Mouse (Mus musculus): Measurements from ENCODE around the gene Cttn.
A peak's percentile ranks its signal among the peaks of the same experiment; 100 is the strongest.

Gene Cttn

GRCm38 (mm10) chr7:144470545-144471059, at the start of gene Cttn:
Gene Cttn, minus strand, starts transcription at chr7:144471009.
- DNase-seq (ENCODE audit: low spot score), result peak; percentile 94

- no peak for DNase-seq (ENCODE audit: low spot score)
Measured at GRCm38 (mm10) chr7:144519852-144520251, 49.0 kb upstream of the Cttn start.

GRCm38 (mm10) chr7:144516711-144517110, 45.9 kb upstream of the Cttn start:
- no peak for DNase-seq (ENCODE audit: low spot score)

- DNase-seq (ENCODE audit: low spot score), result no peak
Measured at GRCm38 (mm10) chr7:144509090-144509489, 38.3 kb upstream of the Cttn start.

GRCm38 (mm10) chr7:144506807-144507206, 36.0 kb upstream of the Cttn start:
- no peak for DNase-seq (ENCODE audit: low spot score)

- no peak for DNase-seq (ENCODE audit: low spot score)
Measured at GRCm38 (mm10) chr7:144503959-144504358, 33.1 kb upstream of the Cttn start.

GRCm38 (mm10) chr7:144492931-144493330, 22.1 kb upstream of the Cttn start:
- no peak for DNase-seq (ENCODE audit: low spot score)

- no peak for DNase-seq (ENCODE audit: low spot score)
Measured at GRCm38 (mm10) chr7:144490201-144490873, 19.5 kb upstream of the Cttn start.

- DNase-seq (ENCODE audit: low spot score), result no peak
Measured at GRCm38 (mm10) chr7:144489067-144489774, 18.4 kb upstream of the Cttn start.

GRCm38 (mm10) chr7:144480314-144480713, 9.5 kb upstream of the Cttn start:
- no peak for DNase-seq (ENCODE audit: low spot score)

GRCm38 (mm10) chr7:144479569-144479968, 8.8 kb upstream of the Cttn start:
- no peak for DNase-seq (ENCODE audit: low spot score)

GRCm38 (mm10) chr7:144475741-144476140, 4.9 kb upstream of the Cttn start:
- DNase-seq (ENCODE audit: low spot score), result no peak

- DNase-seq (ENCODE audit: low spot score), result no peak
Measured at GRCm38 (mm10) chr7:144473486-144473885, 2.7 kb upstream of the Cttn start.

GRCm38 (mm10) chr7:144471103-144471502, 294 bp upstream of the Cttn start:
- no peak for DNase-seq (ENCODE audit: low spot score)

- DNase-seq (ENCODE audit: low spot score), result peak; percentile 42
Measured at GRCm38 (mm10) chr7:144469908-144470544, 783 bp downstream of the Cttn start.

GRCm38 (mm10) chr7:144469181-144469641, 1.6 kb downstream of the Cttn start:
- peak; percentile 10 for DNase-seq (ENCODE audit: low spot score)

- DNase-seq (ENCODE audit: low spot score), result no peak
Measured at GRCm38 (mm10) chr7:144468741-144469140, 2.1 kb downstream of the Cttn start.

GRCm38 (mm10) chr7:144462577-144462976, 8.2 kb downstream of the Cttn start:
- DNase-seq (ENCODE audit: low spot score), result no peak

- DNase-seq (ENCODE audit: low spot score), result no peak
Measured at GRCm38 (mm10) chr7:144461246-144461902, 9.4 kb downstream of the Cttn start.

- no peak for DNase-seq (ENCODE audit: low spot score)
Measured at GRCm38 (mm10) chr7:144458881-144459280, 11.9 kb downstream of the Cttn start.

- no peak for DNase-seq (ENCODE audit: low spot score)
Measured at GRCm38 (mm10) chr7:144450661-144451060, 20.1 kb downstream of the Cttn start.

Measured in embryo, embryonic 10.5 days (tissue).